Mouse (Mus musculus) heart, embryonic 10.5 days (tissue): Measurements from ENCODE around the gene Iqsec1. TPM values are rescaled to one million over a fixed set of nuclear protein-coding genes. Genes with fewer than 3 reads are reported as not detected.

Experiments used
- DNase-seq: peaks from one replicate; pipeline ENCODE4 v3.0.0-alpha.2; 2017; ENCODE audit warnings: low spot score
- H3K27ac ChIP-seq: fragments of 300-500 bp; sonication (generic); 2 replicates; pipeline ENCODE4 v1.5.1; 2016; ENCODE audit warnings: mild to moderate bottlenecking
- H3K27me3 ChIP-seq: fragments of 300-500 bp; sonication (generic); 2 replicates; pipeline ENCODE4 v1.6.1; 2016; ENCODE audit warnings: mild to moderate bottlenecking; ENCODE audit not compliant: poor library complexity, insufficient read depth, severe bottlenecking
- H3K36me3 ChIP-seq: fragments of 300-500 bp; sonication (generic); 2 replicates; pipeline ENCODE4 v1.6.1; 2016; ENCODE audit warnings: mild to moderate bottlenecking, moderate library complexity
- H3K4me1 ChIP-seq: fragments of 300-500 bp; sonication (generic); 2 replicates; pipeline ENCODE4 v1.6.1; 2016; ENCODE audit warnings: mild to moderate bottlenecking
- H3K4me3 ChIP-seq: fragments of 300-500 bp; sonication (generic); 2 replicates; pipeline ENCODE4 v1.5.1; 2016; ENCODE audit warnings: mild to moderate bottlenecking, moderate library complexity
- H3K9me3 ChIP-seq: fragments of 300-500 bp; sonication (generic); 2 replicates; pipeline ENCODE4 v1.6.1; 2016; ENCODE audit warnings: mild to moderate bottlenecking, moderate library complexity
- WGBS: fragments of 180-500 bp; shearing (Covaris S2); methylation state at CpG from one replicate; pipeline ENCODE4 v1.1.7; 2016; 5-methylcytosine and 5-hydroxymethylcytosine counted together
- polyA plus RNA-seq: library from polyadenylated mRNA; unstranded; fragments of >200 nt; fragmentation: Nextera tagmentation; extraction: Ambion mirVana; gene quantifications from 2 replicates; pipeline ENCODE4 v1.2.1, GENCODE M21; 2016

Gene Iqsec1
- polyA plus RNA-seq, 1 experiment from 2014 or later: 12.1 TPM

DNA sequence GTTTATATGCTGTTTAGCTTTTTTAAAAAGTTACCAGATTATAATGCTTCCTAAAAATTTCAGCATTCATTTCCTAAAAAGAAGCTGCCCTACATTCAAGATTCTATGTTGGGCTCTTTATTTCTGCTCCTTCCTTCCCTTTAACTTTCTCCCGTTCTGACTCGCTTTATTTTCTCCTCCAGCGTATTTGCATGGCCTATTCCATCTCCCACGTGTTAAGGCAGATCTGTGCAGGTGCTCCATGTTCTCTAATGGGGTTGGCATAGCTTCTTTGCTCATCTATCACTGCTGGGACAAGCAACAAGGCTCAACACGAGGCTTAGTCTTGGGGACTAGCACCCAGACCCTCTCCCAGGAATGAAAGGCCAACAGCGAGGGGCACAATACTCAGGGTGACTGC lies 75.7 kb downstream of the Iqsec1 start:
- Histone ChIP-seq H3K36me3 (peaks cover 4% of the 10 kb centered on the region; the same call in 1 of the 2 replicates), H3K4me3 (no peak overlapping the region), H3K27ac (no peak overlapping the region), H3K4me1 (peaks cover 14% of the 10 kb centered on the region), H3K27me3 (no peaks in the 10 kb centered on the region), H3K9me3 (no peaks in the 10 kb centered on the region)
- 77% methylated on average over 6 of the region's 6 CpGs for WGBS
- DNase-seq: no peak

DNA sequence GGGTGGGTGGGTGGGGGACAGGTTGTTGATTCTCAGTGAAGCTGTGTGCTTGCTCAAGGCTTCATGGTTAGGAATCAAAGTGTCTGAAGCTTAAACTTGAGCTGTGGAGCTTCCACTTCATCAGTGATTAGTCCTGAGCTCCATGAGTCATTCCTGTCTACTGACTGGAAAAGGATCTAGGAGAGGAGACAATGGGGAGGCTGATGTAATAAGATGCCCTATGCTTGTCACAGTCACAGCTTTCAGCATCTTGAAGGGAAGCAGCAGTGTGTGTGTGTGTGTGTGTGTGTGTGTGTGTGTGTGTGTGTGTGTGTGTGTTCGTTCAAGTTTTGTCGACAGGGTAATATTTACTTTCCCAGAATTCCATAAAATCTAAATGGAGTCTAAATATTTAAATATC lies 84.3 kb downstream of the Iqsec1 start:
- no peak overlapping the region for H3K4me3 ChIP-seq
- 81% methylated on average over 2 of the region's 2 CpGs for WGBS
- no peaks in the 10 kb centered on the region for H3K9me3 ChIP-seq
- H3K4me1 ChIP-seq: peaks cover 28% of the 10 kb centered on the region
- no peaks in the 10 kb centered on the region for H3K27me3 ChIP-seq
- DNase-seq: no peak
- no peaks in the 10 kb centered on the region for H3K36me3 ChIP-seq
- no peak overlapping the region for H3K27ac ChIP-seq

DNA sequence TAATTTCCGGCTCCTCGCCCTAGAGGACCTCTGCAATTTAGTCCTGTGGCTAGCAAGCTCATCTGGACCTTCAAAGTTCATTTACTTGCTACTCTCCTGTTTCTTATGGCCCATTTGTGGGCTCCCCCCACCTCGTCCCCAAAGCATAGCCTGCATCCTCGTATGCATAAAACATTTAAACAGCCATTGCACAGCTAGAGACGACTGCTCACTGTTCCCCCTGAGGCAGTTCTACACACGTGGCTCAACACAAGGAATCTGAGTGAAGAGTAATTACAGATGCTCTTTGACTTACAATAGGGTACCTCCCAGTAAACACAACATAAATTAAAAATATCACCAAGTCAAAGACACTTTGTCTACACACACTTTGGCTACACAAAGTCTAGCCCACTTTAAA lies 88.2 kb downstream of the Iqsec1 start:
- DNase-seq: no peak
- peaks cover 60% of the 10 kb centered on the region for H3K4me1 ChIP-seq
- no peaks in the 10 kb centered on the region for H3K9me3 ChIP-seq
- no peak overlapping the region for H3K4me3 ChIP-seq
- no peaks in the 10 kb centered on the region for H3K27me3 ChIP-seq
- 77% methylated on average over 6 of the region's 6 CpGs for WGBS
- no peaks in the 10 kb centered on the region for H3K36me3 ChIP-seq
- H3K27ac ChIP-seq: no peak overlapping the region

DNA sequence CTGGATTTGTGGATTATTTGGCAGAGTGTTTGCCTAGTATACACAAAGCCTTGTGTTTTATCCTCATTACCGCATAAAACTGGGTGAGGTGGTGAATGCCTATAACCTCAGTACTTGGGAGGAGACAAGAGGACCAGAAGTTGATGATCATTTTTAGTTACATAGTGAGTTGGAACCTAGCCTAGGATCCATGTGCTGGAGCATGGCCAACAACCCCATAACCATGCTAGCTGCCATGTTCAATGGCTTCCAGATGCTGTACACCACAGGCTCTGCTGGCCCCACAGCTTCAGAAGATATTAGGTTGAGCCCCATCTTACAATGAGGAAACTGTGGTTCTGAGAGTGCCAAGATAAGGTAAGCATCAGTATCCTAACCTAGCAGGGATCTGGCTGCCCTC lies 89.2 kb downstream of the Iqsec1 start:
- H3K36me3 ChIP-seq: no peaks in the 10 kb centered on the region
- H3K27ac ChIP-seq: no peak overlapping the region
- no peak overlapping the region for H3K4me3 ChIP-seq
- 76% methylated on average over 1 of the region's 1 CpGs for WGBS
- no peaks in the 10 kb centered on the region for H3K9me3 ChIP-seq
- peaks cover 67% of the 10 kb centered on the region for H3K4me1 ChIP-seq
- H3K27me3 ChIP-seq: no peaks in the 10 kb centered on the region
- DNase-seq: no peak

DNA sequence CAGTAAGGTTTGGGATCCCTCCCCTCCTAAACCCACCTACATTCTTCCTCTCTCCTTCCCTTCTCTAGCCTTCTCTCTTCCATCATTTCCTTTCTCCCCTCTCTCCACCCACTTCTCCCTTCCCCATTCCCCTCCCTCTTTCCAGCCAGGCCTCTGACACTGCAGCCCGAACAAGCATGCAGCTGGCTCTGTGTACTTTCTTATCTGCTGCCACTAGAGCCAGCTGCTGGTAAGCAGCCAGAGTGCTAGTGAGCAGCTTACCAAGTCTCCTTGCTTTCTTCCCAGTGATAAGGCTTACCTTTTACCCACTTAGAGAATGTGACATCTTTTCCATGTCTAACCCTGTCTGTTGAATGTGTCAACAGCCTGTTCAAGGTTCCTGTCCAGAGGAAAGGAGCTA lies 90.4 kb downstream of the Iqsec1 start:
- no peak overlapping the region for H3K4me3 ChIP-seq
- H3K36me3 ChIP-seq: no peaks in the 10 kb centered on the region
- WGBS: 0% methylated on average over 1 of the region's 1 CpGs
- H3K4me1 ChIP-seq: peaks cover 66% of the 10 kb centered on the region
- no peaks in the 10 kb centered on the region for H3K9me3 ChIP-seq
- H3K27ac ChIP-seq: peak overlapping the region; percentile 22; the same call in 1 of the 2 replicates
- no peak for DNase-seq
- no peaks in the 10 kb centered on the region for H3K27me3 ChIP-seq

DNA sequence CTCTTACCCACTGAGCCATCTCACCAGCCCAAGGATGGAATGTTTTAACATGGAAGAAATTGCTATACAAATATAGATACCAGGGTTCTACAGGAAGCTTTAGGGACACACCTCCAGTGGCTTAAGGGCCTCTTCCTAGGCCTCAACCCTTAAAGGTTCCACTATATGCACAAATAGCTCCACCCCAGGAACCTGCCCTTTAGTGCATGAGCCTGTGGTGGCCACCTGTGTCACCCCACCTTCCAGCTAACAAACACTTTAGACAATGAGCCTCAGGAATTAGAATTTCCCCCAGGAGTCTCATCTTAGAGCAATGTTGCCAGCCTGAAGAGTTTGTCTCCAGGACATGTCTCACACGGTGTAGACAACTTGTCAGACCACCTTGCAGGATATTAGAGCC lies 96.1 kb downstream of the Iqsec1 start:
- H3K27me3 ChIP-seq: no peaks in the 10 kb centered on the region
- H3K36me3 ChIP-seq: no peaks in the 10 kb centered on the region
- H3K27ac ChIP-seq: no peak overlapping the region
- no peak overlapping the region for H3K4me3 ChIP-seq
- no peaks in the 10 kb centered on the region for H3K9me3 ChIP-seq
- DNase-seq: no peak
- 84% methylated on average over 1 of the region's 1 CpGs for WGBS
- H3K4me1 ChIP-seq: peaks cover 41% of the 10 kb centered on the region

DNA sequence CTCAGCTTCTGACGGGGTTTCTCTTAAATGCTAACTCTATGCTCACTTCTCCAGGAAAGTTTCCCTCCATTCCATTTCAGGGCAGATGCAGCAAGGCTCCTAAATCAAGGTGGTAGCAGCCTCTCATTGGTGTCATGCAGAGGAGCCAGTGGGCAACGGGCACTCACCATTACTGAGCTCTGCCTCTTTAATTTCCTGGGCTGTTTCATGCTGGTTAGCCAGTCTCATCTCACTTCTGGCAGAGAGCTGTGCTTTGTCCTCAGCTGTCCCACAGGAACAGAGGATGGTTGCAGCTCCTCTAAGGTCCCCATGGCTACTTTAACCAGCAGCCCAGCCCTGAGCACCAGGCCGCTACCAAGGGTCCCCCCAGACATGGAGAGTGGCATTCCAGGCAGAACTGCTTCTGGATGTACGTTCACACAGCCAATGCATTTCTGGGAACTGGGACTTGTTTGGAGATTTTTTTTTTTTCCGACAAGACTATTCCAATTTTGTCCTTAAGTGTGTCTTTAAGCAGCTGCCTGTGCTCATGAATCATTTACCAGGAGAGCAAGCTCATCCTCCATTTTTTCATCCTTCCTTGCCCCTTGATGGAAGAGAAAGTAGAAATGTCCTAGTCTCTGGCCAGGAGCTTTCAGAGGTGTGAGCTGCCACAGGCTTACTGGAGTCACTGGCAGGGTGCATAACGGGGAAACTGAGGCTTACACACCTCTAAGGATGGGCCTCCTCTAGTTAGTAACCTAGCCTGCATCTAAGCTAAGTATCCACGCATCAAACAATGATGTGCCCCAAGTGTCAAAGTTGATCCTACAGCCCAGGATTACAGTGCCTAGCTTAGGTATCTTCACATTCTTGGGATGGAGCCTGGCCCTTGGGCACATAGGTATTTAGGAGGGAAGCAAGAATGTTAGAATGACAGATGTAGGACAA lies 98.9 kb downstream of the Iqsec1 start:
- H3K36me3 ChIP-seq: no peaks in the 10 kb centered on the region
- H3K4me3 ChIP-seq: no peak overlapping the region
- no peak overlapping the region for H3K27ac ChIP-seq
- DNase-seq: no peak
- H3K9me3 ChIP-seq: no peaks in the 10 kb centered on the region
- 84% methylated on average over 7 of the region's 7 CpGs for WGBS
- peaks cover 33% of the 10 kb centered on the region for H3K4me1 ChIP-seq
- H3K27me3 ChIP-seq: no peaks in the 10 kb centered on the region

DNA sequence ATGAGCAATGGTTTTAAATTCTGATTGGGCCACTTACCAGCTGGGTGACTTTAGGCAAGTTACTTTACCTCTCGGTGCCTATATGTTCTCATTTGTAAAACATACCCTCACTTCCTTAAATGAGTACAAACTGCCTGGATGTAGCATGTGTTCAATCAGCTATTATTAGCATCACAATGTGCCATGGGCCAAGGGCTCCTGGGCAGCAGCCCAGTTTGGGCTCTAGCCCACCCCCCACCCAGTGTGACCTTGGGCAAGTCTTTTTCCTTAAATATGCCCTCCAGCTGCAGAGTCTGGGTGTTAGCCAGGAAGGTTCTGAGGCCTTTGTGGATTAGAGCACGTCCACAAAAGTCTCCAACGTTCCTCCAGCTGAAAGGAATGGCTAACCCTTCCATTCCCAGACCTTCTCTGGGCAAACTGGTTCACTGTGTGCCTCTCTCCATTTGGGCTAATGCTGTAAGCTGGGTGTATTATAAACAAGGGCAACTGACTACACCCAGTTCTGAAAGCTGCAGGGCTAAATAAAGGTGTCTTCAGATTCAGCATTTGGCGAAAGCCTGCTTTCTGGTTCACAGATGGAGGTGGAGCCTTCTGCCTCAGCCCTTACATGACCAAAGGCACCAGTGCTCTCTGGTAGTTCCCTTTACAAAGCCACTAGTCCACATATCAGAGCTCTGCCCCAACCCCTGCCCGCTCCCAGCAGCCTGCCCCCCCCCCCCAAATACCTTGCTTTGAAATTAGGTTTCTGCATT lies 101.3 kb downstream of the Iqsec1 start:
- H3K27ac ChIP-seq: peak overlapping the region; percentile 42; the same call in 1 of the 2 replicates

DNA sequence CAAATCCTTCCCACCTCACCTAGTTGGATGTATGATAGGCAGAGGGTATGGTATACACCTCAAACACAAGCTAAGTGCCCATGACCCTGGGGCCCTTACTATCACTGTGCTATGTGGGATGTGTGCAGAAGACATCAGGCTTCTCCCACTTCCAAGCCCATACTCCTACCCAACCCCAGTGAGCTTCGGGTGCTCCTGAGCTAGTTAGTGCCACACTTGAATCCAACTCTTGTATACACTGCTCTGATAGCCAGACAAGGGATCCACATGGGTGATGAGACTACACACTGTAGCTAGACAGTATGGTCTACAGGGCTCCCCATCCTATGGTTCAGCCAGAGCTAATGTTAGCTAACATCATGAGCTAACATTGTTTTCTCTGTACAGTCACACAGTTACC lies 102.9 kb downstream of the Iqsec1 start:
- Histone ChIP-seq H3K27me3 (no peaks in the 10 kb centered on the region), H3K27ac (no peak overlapping the region), H3K36me3 (no peaks in the 10 kb centered on the region), H3K9me3 (no peaks in the 10 kb centered on the region), H3K4me1 (peaks cover 52% of the 10 kb centered on the region), H3K4me3 (no peak overlapping the region)
- WGBS: 96% methylated on average over 1 of the region's 1 CpGs
- DNase-seq: no peak

More for the DNA sequence above, 101.3 kb downstream of the Iqsec1 start:
- H3K4me3 ChIP-seq: no peak overlapping the region
- H3K27me3 ChIP-seq: no peaks in the 10 kb centered on the region
- WGBS: 60% methylated on average over 5 of the region's 5 CpGs
- H3K4me1 ChIP-seq: peaks cover 40% of the 10 kb centered on the region
- no peak for DNase-seq
- no peaks in the 10 kb centered on the region for H3K9me3 ChIP-seq
- H3K36me3 ChIP-seq: no peaks in the 10 kb centered on the region

DNA sequence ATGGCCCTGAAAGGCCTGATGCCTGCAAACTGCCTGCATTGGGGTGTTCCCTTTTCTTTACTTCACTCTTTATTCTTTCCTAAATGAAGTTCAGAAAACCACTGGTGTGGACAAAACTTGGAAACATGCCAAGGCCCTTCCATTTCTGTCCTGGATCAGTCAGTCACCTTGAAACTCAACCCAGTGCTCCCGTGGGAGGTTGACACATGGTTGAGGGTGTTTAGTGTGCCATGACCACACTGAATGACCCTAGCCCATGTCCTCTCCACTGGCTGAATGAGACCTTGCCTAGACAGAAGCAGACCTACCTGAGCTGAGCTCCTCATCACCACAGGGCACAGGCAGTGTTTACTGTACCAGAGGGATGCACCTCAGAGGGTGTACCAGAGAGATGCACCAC lies 103.9 kb downstream of the Iqsec1 start:
- DNase-seq: no peak
- H3K27ac ChIP-seq: peak overlapping the region; percentile 29; the same call in 1 of the 2 replicates
- no peak overlapping the region for H3K4me3 ChIP-seq
- H3K9me3 ChIP-seq: no peaks in the 10 kb centered on the region
- no peaks in the 10 kb centered on the region for H3K27me3 ChIP-seq
- H3K36me3 ChIP-seq: no peaks in the 10 kb centered on the region
- peaks cover 62% of the 10 kb centered on the region for H3K4me1 ChIP-seq
- 34% methylated on average over 1 of the region's 1 CpGs for WGBS

DNA sequence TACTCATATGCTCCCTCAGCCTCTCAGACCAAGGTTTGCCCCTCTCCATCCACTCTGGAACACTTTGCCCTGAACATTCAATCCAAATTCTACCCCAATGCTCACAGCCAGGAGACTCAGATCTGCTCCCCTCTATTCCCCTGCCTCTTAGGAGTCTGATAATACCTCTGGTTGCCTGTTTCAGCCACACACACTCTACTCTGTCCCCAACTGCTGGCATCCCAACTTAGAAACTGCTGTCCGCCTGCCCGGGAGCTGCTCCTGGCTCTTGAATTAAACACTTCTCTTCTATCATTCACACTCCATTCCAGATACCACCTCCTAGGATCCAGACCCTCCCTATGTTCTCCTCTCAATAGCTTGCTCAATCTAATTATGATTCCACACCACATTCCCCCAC lies 107.5 kb downstream of the Iqsec1 start:
- H3K9me3 ChIP-seq: no peaks in the 10 kb centered on the region
- no peak overlapping the region for H3K4me3 ChIP-seq
- peaks cover 53% of the 10 kb centered on the region for H3K4me1 ChIP-seq
- H3K27ac ChIP-seq: 0 out of 2 replicates have a peak overlapping the region, but pooled peaks have one; percentile 17
- 42% methylated on average over 2 of the region's 2 CpGs for WGBS
- no peaks in the 10 kb centered on the region for H3K36me3 ChIP-seq
- DNase-seq: no peak
- H3K27me3 ChIP-seq: no peaks in the 10 kb centered on the region

DNA sequence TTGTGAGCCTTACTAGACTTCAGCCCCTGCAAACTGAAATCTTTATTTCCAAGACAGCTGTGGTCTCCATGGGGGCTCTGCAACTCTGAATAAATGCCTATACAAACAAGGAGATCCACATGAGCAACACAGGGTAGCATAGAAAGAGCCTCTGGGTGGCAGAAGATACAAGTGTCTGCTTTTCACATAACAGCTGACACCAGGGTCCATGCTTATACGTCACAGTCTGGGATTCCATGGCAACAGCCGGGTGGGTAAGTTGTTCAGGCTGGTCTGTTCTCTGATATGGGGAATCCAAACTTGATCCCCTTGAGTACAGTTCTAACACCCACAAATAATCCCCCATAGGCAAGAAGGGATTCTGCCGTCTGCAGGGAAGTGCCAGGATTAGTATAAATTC lies 108.1 kb downstream of the Iqsec1 start:
- Histone ChIP-seq H3K4me3 (no peak overlapping the region), H3K27me3 (no peaks in the 10 kb centered on the region), H3K27ac (no peak overlapping the region), H3K4me1 (peaks cover 52% of the 10 kb centered on the region), H3K36me3 (no peaks in the 10 kb centered on the region), H3K9me3 (no peaks in the 10 kb centered on the region)
- 37% methylated on average over 3 of the region's 3 CpGs for WGBS
- DNase-seq: no peak

DNA sequence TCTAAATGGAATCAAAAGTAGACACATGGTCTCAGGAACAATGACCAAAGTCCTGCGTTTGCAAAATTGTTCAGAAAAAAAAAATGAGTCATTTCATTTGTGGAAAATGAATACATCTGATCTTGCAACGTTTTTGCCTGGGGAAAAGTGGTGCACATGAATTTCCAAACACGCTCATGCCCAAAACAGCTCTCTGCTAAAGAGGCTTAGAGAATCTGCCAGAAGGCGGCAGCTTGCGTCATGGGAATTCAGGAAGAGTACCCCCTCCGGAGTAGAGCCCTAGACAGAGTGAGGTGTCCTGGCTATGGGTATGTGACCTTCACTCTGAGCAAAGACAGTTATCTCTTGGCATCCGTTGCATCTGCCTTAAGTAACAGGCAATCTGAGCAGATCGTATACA lies 116.9 kb downstream of the Iqsec1 start:
- Histone ChIP-seq H3K4me1 (peaks cover 30% of the 10 kb centered on the region), H3K36me3 (no peaks in the 10 kb centered on the region; the same call in 1 of the 2 replicates), H3K4me3 (no peak overlapping the region), H3K27ac (no peak overlapping the region), H3K9me3 (no peaks in the 10 kb centered on the region), H3K27me3 (no peaks in the 10 kb centered on the region)
- no peak for DNase-seq
- 62% methylated on average over 8 of the region's 8 CpGs for WGBS
